In genomic region chr10:83350689-83351088, GRCm38 (mm10) we compare ENCODE assay signal across 18 mouse cellular contexts. TPM values are rescaled to one million over a fixed set of nuclear protein-coding genes. Genes with fewer than 3 reads are reported as not detected.
"Had no signal": no experiment of that assay in that cellular context is flagged by ENCODE, and none has a peak within 500 bp of the region (broad histone marks: within the 10 kb centered on the region; RNA-seq: fewer than 3 reads in every experiment).

No protein-coding gene starts in this region.

- H3K9ac ChIP-seq: liver, embryonic 13.5 days had no signal

- DNase-seq: layer of hippocampus, postnatal 36 days; liver, embryonic 13.5 days; lung, adult 2 months; lung, postnatal 14 days; lung, postnatal 4 days; midbrain, embryonic 14.5 days; right cerebral cortex, adult 18-20 months; right cerebral cortex, postnatal 14 days; right cerebral cortex, postnatal 4 days; thymus, adult 2 months; thymus, postnatal 14 days; thymus, postnatal 4 days had no signal

- H3K9me3 ChIP-seq: liver, embryonic 13.5 days had no signal

- H3K27ac ChIP-seq: left cerebral cortex, adult 2 months; liver, embryonic 13.5 days; stomach, postnatal 0 days had no signal

- H3K4me2 ChIP-seq: liver, embryonic 13.5 days; midbrain, embryonic 11.5 days had no signal

- H3K4me3 ChIP-seq: left cerebral cortex, adult 2 months; liver, embryonic 13.5 days had no signal

- H3K36me3 ChIP-seq: liver, embryonic 13.5 days had no signal

- ATAC-seq: inflammation-experienced regulatory T-cells, adult 6 months; intestine, embryonic 16.5 days had no signal

RNA-seq across cellular contexts. Expression of gene Slc41a2, which starts 13.0 kb away (rescaled TPM):
- polyA plus RNA-seq: liver, embryonic 16.5 days had no signal
